Comparison of ENCODE assay signal across 11 mouse cellular contexts in genomic region chrX:153528399-153528798, GRCm38 (mm10). TPM values are rescaled to one million over a fixed set of nuclear protein-coding genes. Genes with fewer than 3 reads are reported as not detected.
DNase-seq lines count a peak whose midpoint lies in the region.
"Had no signal": no experiment of that assay in that cellular context is flagged by ENCODE, and none has a peak within 500 bp of the region (broad histone marks: within the 10 kb centered on the region; RNA-seq: fewer than 3 reads in every experiment).

No protein-coding gene starts in this region.

- DNase-seq in adrenal gland, adult 2 months: peak; percentile 4
- DNase-seq in adrenal gland, adult 18-20 months (ENCODE audit: low spot score in 2 of 2): no peak
- peak; percentile 15 for DNase-seq in kidney, postnatal 10 days
- DNase-seq in kidney, adult 18-20 months: no peak
- peak; percentile 67 for DNase-seq in brain, adult 2 months (ENCODE audit: low read depth, low spot score)
- DNase-seq in mesoderm, embryonic 11.5 days (ENCODE audit: low read depth, low spot score): peak; percentile 14
- no peak for DNase-seq in testis, postnatal 10 days (ENCODE audit: low spot score)
- DNase-seq in heart, adult 9 months (ENCODE audit: low spot score in 2 of 2): no peak

RNA-seq across cellular contexts. Expression of gene Cypt3, which starts 30.0 kb away (rescaled TPM):
- total RNA-seq in adrenal gland, adult 2 months (2021): not detected
- polyA plus RNA-seq in adrenal gland, adult 2 months (2012; rRNA removed): not detected in 2 replicates
- total RNA-seq in adrenal gland, adult 18-20 months (2021): not detected
- total RNA-seq: left cerebral cortex, postnatal 25 days had no signal
- polyA plus RNA-seq: C2C12; embryonic facial prominence, embryonic 15.5 days had no signal

RNA-seq across cellular contexts. Expression of gene Ubqln2, which starts 30.4 kb away (rescaled TPM):
- 10 to 100 TPM; 57.8 to 63.3 TPM for total RNA-seq in adrenal gland, adult 2 months (2021)
- 87.9 and 137 TPM in 2 replicates for polyA plus RNA-seq in adrenal gland, adult 2 months (2012; rRNA removed)
- total RNA-seq in adrenal gland, adult 18-20 months (2021): 10 to 100 TPM; 42.6 to 73.5 TPM

Comparison
In these comparisons a context has a peak if more than half of its experiments do, and no peak if none do; other contexts are left out.
1. DNase-seq: peak in adrenal gland, adult 2 months (single experiment), kidney, postnatal 10 days (single experiment), brain, adult 2 months (single experiment) and mesoderm, embryonic 11.5 days (single experiment); none in adrenal gland, adult 18-20 months (0 of 2), kidney, adult 18-20 months (single experiment), testis, postnatal 10 days (single experiment) and heart, adult 9 months (0 of 2).